Comparison of ENCODE assay signal across 8 mouse cellular contexts in the genomic region with DNA sequence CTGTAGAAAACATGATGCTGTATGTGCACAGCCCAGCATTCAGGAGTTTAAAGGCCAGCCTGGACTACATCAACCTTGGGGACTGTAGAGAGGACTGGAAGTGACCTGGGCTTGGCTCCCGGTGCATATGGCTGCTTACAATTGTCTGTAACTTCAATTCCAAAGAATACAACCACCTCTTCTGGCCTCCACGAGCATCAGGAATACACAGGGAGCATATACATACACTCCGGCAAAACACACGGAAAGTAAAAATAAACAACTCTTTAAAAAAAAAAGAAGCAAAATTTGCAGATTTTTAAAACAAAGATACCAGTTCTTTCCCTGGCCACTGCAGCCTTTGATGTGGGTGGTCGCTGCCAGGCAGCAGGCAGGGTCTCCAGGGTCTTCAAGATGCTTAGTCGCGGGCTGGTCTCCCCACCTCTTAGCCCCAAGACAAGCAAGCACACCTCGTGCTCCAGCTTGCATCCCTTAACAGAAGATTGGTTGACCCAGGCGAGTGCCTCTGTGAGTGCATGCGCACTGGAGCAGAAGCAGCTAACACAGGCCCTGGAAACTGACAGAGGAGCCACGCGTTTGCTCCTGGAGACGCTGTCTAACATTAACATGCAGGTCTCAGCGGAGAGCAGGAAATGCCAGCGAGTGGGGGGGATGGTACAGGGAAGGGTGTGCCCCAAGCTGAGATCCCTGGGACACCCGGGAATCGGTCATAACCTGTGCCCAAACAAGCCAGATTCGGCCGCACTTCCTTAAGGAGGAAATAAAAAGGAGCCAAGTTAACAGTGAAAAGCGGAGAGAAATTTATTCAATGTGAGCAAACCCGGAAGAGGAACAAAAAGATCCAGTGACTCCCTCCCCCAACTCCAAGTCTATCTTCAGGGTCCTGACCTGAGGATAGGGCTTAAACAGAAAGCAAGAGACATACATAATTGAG. TPM values are rescaled to one million over a fixed set of nuclear protein-coding genes. Genes with fewer than 3 reads are reported as not detected.
DNase-seq lines count a peak whose midpoint lies in the region; ATAC-seq lines count a peak whose summit lies in the region.

No protein-coding gene starts in this region.

- ATAC-seq in intestine, embryonic 15.5 days = peak; percentile 90
- ATAC-seq in megakaryocyte-erythroid progenitor cell, adult 5-6 weeks (replicated peaks; ENCODE audit: low FRiP score, low TSS enrichment, poor library complexity, severe bottlenecking) = peak; percentile 86

- no peaks in the 10 kb centered on the region for H3K9me3 ChIP-seq in intestine, embryonic 15.5 days

- 9% methylated on average over 21 of the region's 21 CpGs for WGBS in intestine, embryonic 15.5 days

- peak overlapping the region; percentile 45 for H3K9ac ChIP-seq in intestine, embryonic 15.5 days

- no peaks in the 10 kb centered on the region for H3K27me3 ChIP-seq in intestine, embryonic 15.5 days (replicated peaks)

- H3K4me3 ChIP-seq in intestine, embryonic 15.5 days (replicated peaks) = peak overlapping the region; percentile 26

- H3K4me1 ChIP-seq in intestine, embryonic 15.5 days (replicated peaks) = peaks cover 9% of the 10 kb centered on the region; the same call in 1 of the 2 replicates

- H3K36me3 ChIP-seq in intestine, embryonic 15.5 days = no peaks in the 10 kb centered on the region

- peak overlapping the region; percentile 60 for H3K4me2 ChIP-seq in intestine, embryonic 15.5 days (replicated peaks)

- intact Hi-C loops in left cerebral cortex, postnatal 25 days (cut with DNase I) = loop anchor here (5.0 kb wide), 1 partner anchor 90 kb away; no protein-coding TSS in a partner anchor

- peak overlapping the region; percentile 84 for H3K27ac ChIP-seq in intestine, embryonic 15.5 days

- DNase-seq in adrenal gland, postnatal 10 days = peak; percentile 80
- DNase-seq in embryo, embryonic 11 days = peak; percentile 89
- peak; percentile 39 to 60 for DNase-seq in gastrocnemius, postnatal 4 days (ENCODE audit: low spot score in 2 of 2)
- peak; percentile 68 to 74 for DNase-seq in left cerebral cortex, postnatal 25 days (ENCODE audit: low spot score in 2 of 2)
- peak; percentile 43 to 51 for DNase-seq in right cerebral cortex, postnatal 36 days (ENCODE audit: low spot score in 2 of 2)
- DNase-seq in yolk sac, embryonic 10.5 days (ENCODE audit: low spot score) = peak; percentile 88

RNA-seq across cellular contexts. Expression of a gene that starts 52.0 kb away (rescaled TPM):
- total RNA-seq in adrenal gland, postnatal 10 days (2021) = under 1 TPM; 0.15 to 0.30 TPM
- total RNA-seq in gastrocnemius, postnatal 4 days (2021) = not detected
- 0.09 TPM in 1 of 2 replicates, not detected in the other for polyA plus RNA-seq in intestine, embryonic 15.5 days (2015; fragmentation: Nextera tagmentation; extraction: Ambion mirVana)
- total RNA-seq in left cerebral cortex, postnatal 25 days (2021) = under 1 TPM; 0.37 TPM
- not detected in 2 replicates for total RNA-seq in megakaryocyte-erythroid progenitor cell, adult 5-6 weeks (2014; fragmentation: Nextera tagmentation)
- not detected in 2 replicates for total RNA-seq in megakaryocyte-erythroid progenitor cell, adult 5-6 weeks (2017)

Comparison
In these comparisons a context has a peak if more than half of its experiments do, and no peak if none do; other contexts are left out.
1. Peak in every context shown above with its lines: DNase-seq, ATAC-seq, H3K4me3 ChIP-seq and H3K27ac ChIP-seq.